14 mouse cellular contexts compared by ENCODE assay signal in genomic region chr10:125726546-125726945, GRCm38 (mm10).
DNase-seq lines count a peak whose midpoint lies in the region; ATAC-seq and TF ChIP-seq lines count a peak whose summit lies in the region.
"Had no signal": no experiment of that assay in that cellular context is flagged by ENCODE, and none has a peak within 500 bp of the region (broad histone marks: within the 10 kb centered on the region; RNA-seq: fewer than 3 reads in every experiment).

No protein-coding gene starts in this region.

- no peaks in the 10 kb centered on the region for H3K36me3 ChIP-seq in kidney, embryonic 15.5 days
- H3K36me3 ChIP-seq in embryonic facial prominence, embryonic 14.5 days (ENCODE audit: control insufficient read depth, insufficient read depth, low read length), result no peaks in the 10 kb centered on the region
- no peaks in the 10 kb centered on the region for H3K36me3 ChIP-seq in forebrain, embryonic 10.5 days (replicated peaks)
- no peaks in the 10 kb centered on the region for H3K36me3 ChIP-seq in thymus, adult 2 months (ENCODE audit: control insufficient read depth, insufficient read depth, low read length)
- H3K36me3 ChIP-seq: limb, embryonic 13.5 days; midbrain, embryonic 15.5 days had no signal

- H3K4me3 ChIP-seq in kidney, embryonic 15.5 days (replicated peaks), result no peak overlapping the region
- no peak overlapping the region for H3K4me3 ChIP-seq in embryonic facial prominence, embryonic 14.5 days (ENCODE audit: low read depth, low read length)
- H3K4me3 ChIP-seq in forebrain, embryonic 10.5 days, result no peak overlapping the region
- no peak overlapping the region for H3K4me3 ChIP-seq in thymus, adult 2 months (ENCODE audit: control insufficient read depth, insufficient read depth, low read length)
- H3K4me3 ChIP-seq: limb, embryonic 13.5 days; midbrain, embryonic 15.5 days had no signal

- H3K9me3 ChIP-seq in kidney, embryonic 15.5 days (replicated peaks), result no peaks in the 10 kb centered on the region
- no peaks in the 10 kb centered on the region for H3K9me3 ChIP-seq in embryonic facial prominence, embryonic 14.5 days (ENCODE audit: control insufficient read depth, low read length)
- no peaks in the 10 kb centered on the region for H3K9me3 ChIP-seq in forebrain, embryonic 10.5 days
- H3K9me3 ChIP-seq: limb, embryonic 13.5 days; midbrain, embryonic 15.5 days had no signal

- TF ChIP-seq POLR2A in thymus, adult 2 months (IDR thresholded peaks at IDR 0.05; ENCODE audit: control insufficient read depth, extremely low read depth, insufficient read depth, low read length, poor library complexity), result no peak

- ATAC-seq in kidney, embryonic 15.5 days (replicated peaks; ENCODE audit: low FRiP score), result 0 out of 2 replicates have a peak, but pooled peaks have one; percentile 37
- no peak for ATAC-seq in embryonic facial prominence, embryonic 14.5 days (ENCODE audit: low read depth)
- no peak for ATAC-seq in monocyte, adult 5-6 weeks (replicated peaks; ENCODE audit: insufficient number of reproducible peaks, low FRiP score, low TSS enrichment, poor library complexity, severe bottlenecking)
- ATAC-seq: inflammation-experienced regulatory T-cells, adult 6 months; midbrain, embryonic 15.5 days had no signal

- TF ChIP-seq CTCF in thymus, adult 2 months (IDR thresholded peaks at IDR 0.05; ENCODE audit: borderline replicate concordance, control insufficient read depth, extremely low read depth, insufficient read depth, low read length, poor library complexity), result no peak

- peaks cover 9% of the 10 kb centered on the region for H3K4me1 ChIP-seq in kidney, embryonic 15.5 days
- 0 out of 2 replicates have a peak, but pooled peaks cover 3% of the 10 kb centered on the region for H3K4me1 ChIP-seq in embryonic facial prominence, embryonic 14.5 days (ENCODE audit: control insufficient read depth, insufficient read depth, low read length)
- peaks cover 10% of the 10 kb centered on the region for H3K4me1 ChIP-seq in forebrain, embryonic 10.5 days
- no peaks in the 10 kb centered on the region for H3K4me1 ChIP-seq in thymus, adult 2 months (replicated peaks; ENCODE audit: control insufficient read depth, insufficient read depth, low read length)
- H3K4me1 ChIP-seq: midbrain, embryonic 15.5 days had no signal

- WGBS in kidney, embryonic 15.5 days, result 34% methylated on average over 8 of the region's 8 CpGs
- WGBS in embryonic facial prominence, embryonic 14.5 days, result 40% methylated on average over 8 of the region's 8 CpGs
- 73% methylated on average over 8 of the region's 8 CpGs for WGBS in forebrain, embryonic 10.5 days
- WGBS in thymus, adult 2 months, result 78% methylated on average over 8 of the region's 8 CpGs

- no peaks in the 10 kb centered on the region for H3K27me3 ChIP-seq in kidney, embryonic 15.5 days
- H3K27me3 ChIP-seq in embryonic facial prominence, embryonic 14.5 days (replicated peaks; ENCODE audit: control insufficient read depth, insufficient read depth, low read length), result no peaks in the 10 kb centered on the region
- no peaks in the 10 kb centered on the region for H3K27me3 ChIP-seq in forebrain, embryonic 10.5 days (ENCODE audit: poor library complexity, severe bottlenecking)
- no peaks in the 10 kb centered on the region for H3K27me3 ChIP-seq in thymus, adult 2 months (ENCODE audit: control insufficient read depth, insufficient read depth, low read length)
- H3K27me3 ChIP-seq: limb, embryonic 13.5 days; midbrain, embryonic 15.5 days had no signal

- peak overlapping the region; percentile 33 for H3K4me2 ChIP-seq in kidney, embryonic 15.5 days
- H3K4me2 ChIP-seq in embryonic facial prominence, embryonic 14.5 days (ENCODE audit: low read depth, low read length), result no peak overlapping the region; the same call in 1 of the 2 replicates
- H3K4me2 ChIP-seq: midbrain, embryonic 15.5 days had no signal

- no peak for DNase-seq in kidney, postnatal 25 days
- DNase-seq in brain, adult 2 months (ENCODE audit: low read depth, low spot score), result peak; percentile 11
- DNase-seq in embryonic facial prominence, embryonic 14.5 days (ENCODE audit: low spot score), result peak; percentile 6
- peak; percentile 34 for DNase-seq in lung, postnatal 14 days
- DNase-seq in forebrain, embryonic 10.5 days (ENCODE audit: extremely low spot score, low spot score), result no peak
- no peak for DNase-seq in thymus, adult 2 months
- DNase-seq: cerebellum, adult 8-10 months; thymus, postnatal 25 days had no signal

- peak overlapping the region; percentile 41; the same call in 1 of the 2 replicates for H3K27ac ChIP-seq in kidney, embryonic 15.5 days
- 0 out of 2 replicates have a peak overlapping the region, but pooled peaks have one; percentile 15 for H3K27ac ChIP-seq in embryonic facial prominence, embryonic 14.5 days (replicated peaks; ENCODE audit: low read depth, low read length)
- no peak overlapping the region for H3K27ac ChIP-seq in forebrain, embryonic 10.5 days
- H3K27ac ChIP-seq in thymus, adult 2 months (ENCODE audit: control insufficient read depth, insufficient read depth, low read length), result no peak overlapping the region
- H3K27ac ChIP-seq: limb, embryonic 13.5 days; macrophage; midbrain, embryonic 15.5 days had no signal

- H3K9ac ChIP-seq in kidney, embryonic 15.5 days, result no peak overlapping the region
- H3K9ac ChIP-seq in embryonic facial prominence, embryonic 14.5 days (ENCODE audit: low read depth, low read length), result no peak overlapping the region
- H3K9ac ChIP-seq: limb, embryonic 13.5 days; midbrain, embryonic 15.5 days had no signal

Comparison
In these comparisons a context has a peak if more than half of its experiments do, and no peak if none do; other contexts are left out.
1. H3K27ac ChIP-seq: peak in kidney, embryonic 15.5 days (single experiment) and embryonic facial prominence, embryonic 14.5 days (single experiment); none in forebrain, embryonic 10.5 days (single experiment) and thymus, adult 2 months (single experiment).
2. DNase-seq: peak in brain, adult 2 months (single experiment), embryonic facial prominence, embryonic 14.5 days (single experiment) and lung, postnatal 14 days (single experiment); none in kidney, postnatal 25 days (0 of 2), forebrain, embryonic 10.5 days (single experiment) and thymus, adult 2 months (single experiment).